Mouse (Mus musculus): Measurements from ENCODE around the gene Lrrc27. TPM values are rescaled to one million over a fixed set of nuclear protein-coding genes. Genes with fewer than 3 reads are reported as not detected.

Lrrc27 gene
- polyA plus RNA-seq, 1 experiment from 2014 or later = 4.6 TPM

DNA sequence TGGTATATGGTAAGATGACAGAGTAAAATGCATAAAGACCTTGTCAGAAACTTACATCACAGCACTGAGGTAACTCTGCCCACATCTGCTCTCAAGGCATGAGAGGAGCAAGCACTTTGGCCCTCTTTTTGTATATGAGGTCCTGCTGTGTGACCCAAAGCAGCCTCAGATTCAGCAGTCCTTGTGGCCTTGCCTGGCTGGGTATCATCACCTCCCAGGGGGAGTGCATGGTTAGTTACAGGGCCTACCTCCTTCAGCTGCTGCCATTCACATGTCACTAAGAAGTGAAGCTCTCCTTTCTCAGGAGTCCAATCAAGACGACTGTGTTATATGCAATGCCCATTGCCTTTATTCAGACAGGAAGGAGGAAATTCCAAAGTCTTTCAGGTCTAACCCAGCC lies 2.7 kb downstream of the Lrrc27 start:
- H3K4me1 ChIP-seq = peaks cover 18% of the 10 kb centered on the region
- 52% methylated on average over 1 of the region's 1 CpGs for WGBS
- ATAC-seq (replicated peaks) = no peak

DNA sequence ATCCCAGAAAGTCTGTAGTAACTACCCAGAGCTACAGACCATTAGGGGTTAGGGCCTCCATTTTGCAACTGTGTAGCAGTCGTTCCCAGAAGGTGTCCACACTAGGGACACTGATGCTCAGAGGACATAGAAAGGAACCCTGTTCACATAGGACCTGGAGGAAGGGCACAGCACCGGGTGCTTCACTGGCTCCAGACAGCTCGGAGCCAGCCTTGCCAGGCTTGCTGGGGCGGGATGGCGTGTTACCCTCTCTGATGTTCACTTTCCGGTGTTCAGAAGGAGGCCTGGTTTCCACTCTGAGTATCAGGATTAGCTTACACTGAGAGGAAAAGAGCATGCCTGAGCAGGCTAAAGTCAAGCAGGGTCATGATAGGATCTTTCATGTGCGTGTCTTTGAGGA lies 3.2 kb downstream of the Lrrc27 start:
- H3K36me3 ChIP-seq (replicated peaks) = no peaks in the 10 kb centered on the region
- no peak overlapping the region for H3K27ac ChIP-seq
- WGBS = 82% methylated on average over 7 of the region's 7 CpGs
- H3K27me3 ChIP-seq (replicated peaks) = no peaks in the 10 kb centered on the region
- no peaks in the 10 kb centered on the region for H3K9me3 ChIP-seq
- ATAC-seq (replicated peaks) = no peak
- peaks cover 18% of the 10 kb centered on the region for H3K4me1 ChIP-seq
- no peak overlapping the region for H3K9ac ChIP-seq
- H3K4me3 ChIP-seq = no peak overlapping the region
- no peak overlapping the region for H3K4me2 ChIP-seq

More for the DNA sequence above, 2.7 kb downstream of the Lrrc27 start:
- Histone ChIP-seq H3K4me2 (no peak overlapping the region), H3K9me3 (no peaks in the 10 kb centered on the region), H3K27ac (no peak overlapping the region), H3K4me3 (no peak overlapping the region), H3K36me3 (replicated peaks) (no peaks in the 10 kb centered on the region), H3K9ac (no peak overlapping the region), H3K27me3 (replicated peaks) (no peaks in the 10 kb centered on the region)

DNA sequence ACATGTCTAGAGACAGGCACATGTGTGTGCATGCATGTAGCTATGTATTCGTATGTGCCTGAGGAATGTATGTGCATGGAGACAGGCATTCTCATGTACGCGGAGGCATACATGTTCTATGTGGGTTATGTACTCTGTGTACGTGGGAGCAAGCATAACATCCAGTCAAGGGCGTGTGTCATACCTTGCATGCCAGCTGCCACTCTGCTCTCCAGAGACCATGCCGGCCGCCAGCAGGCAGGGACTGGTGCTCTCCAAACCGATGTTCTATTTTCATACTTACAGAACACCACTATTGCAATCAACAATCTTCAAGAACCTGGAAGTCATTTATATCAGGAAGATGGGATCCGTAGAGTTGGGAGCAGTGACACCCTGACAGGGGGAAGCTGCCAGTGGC lies 3.7 kb downstream of the Lrrc27 start:
- H3K27me3 ChIP-seq (replicated peaks) = no peaks in the 10 kb centered on the region
- no peaks in the 10 kb centered on the region for H3K36me3 ChIP-seq (replicated peaks)
- WGBS = 96% methylated on average over 9 of the region's 9 CpGs
- no peak overlapping the region for H3K9ac ChIP-seq
- ATAC-seq (replicated peaks) = no peak
- peaks cover 18% of the 10 kb centered on the region for H3K4me1 ChIP-seq
- H3K4me2 ChIP-seq = no peak overlapping the region
- no peak overlapping the region for H3K4me3 ChIP-seq
- no peak overlapping the region for H3K27ac ChIP-seq
- H3K9me3 ChIP-seq = no peaks in the 10 kb centered on the region

DNA sequence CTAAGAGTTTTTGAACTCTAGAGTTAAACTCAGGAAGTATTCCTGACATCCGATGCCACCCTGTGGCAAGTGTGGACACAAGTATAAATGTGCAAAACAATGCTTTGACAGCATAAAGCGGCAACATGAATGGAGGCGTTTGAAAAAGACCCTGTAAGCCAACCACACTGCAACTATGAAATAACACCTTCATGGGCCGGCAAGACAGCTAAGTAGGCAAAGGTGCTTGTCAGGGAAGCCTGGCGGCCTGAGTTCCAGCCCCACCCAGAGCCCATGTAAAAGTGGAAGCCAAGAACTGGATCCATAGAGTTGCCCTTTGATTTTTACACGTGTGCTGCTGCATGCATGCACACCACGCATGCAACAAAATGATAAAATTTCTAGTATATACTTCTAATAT lies 4.3 kb downstream of the Lrrc27 start:
- Histone ChIP-seq H3K9ac (no peak overlapping the region), H3K4me2 (no peak overlapping the region), H3K4me3 (no peak overlapping the region), H3K36me3 (replicated peaks) (no peaks in the 10 kb centered on the region), H3K27me3 (replicated peaks) (no peaks in the 10 kb centered on the region), H3K27ac (no peak overlapping the region), H3K4me1 (peaks cover 14% of the 10 kb centered on the region), H3K9me3 (no peaks in the 10 kb centered on the region)
- no peak for ATAC-seq (replicated peaks)
- WGBS = 82% methylated on average over 7 of the region's 7 CpGs

DNA sequence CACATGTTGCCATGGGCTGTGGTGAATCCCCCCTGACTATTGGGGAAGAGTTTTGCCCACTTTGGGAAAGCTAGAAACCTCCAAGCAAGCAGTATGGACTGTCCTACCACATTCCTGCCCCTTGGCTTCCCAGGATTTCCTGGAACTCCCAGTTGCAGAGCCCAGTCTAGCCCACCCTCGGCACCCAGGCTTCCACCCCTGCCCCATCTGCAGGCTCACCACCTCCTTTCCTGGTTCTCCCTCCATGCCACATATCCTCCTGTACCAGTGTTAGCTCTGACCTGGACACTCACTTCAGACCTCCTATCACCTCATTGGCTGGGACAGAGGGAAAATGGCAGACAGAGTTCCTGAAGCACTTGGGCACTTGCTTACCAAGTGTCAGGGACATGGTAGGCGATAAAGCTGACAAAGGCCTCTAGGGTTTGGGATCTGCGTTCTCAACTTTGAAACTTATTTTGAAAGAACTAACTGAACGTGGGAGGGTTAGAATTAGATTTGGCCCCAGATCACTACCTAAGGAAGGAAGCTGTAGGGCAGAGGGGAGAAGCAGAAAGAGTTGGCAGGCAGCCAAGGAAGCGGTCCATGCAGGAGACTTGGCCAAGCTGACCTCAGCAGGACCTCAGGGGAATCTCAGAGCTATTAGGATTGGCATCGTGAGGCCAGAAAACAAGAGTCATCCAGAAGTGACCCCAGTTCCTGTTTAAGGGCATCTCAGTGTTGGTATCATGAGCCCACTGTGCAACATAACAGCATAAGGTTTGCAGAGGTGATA lies 6.0 kb downstream of the Lrrc27 start:
- Histone ChIP-seq H3K36me3 (replicated peaks) (no peaks in the 10 kb centered on the region), H3K27me3 (replicated peaks) (no peaks in the 10 kb centered on the region), H3K4me2 (no peak overlapping the region), H3K4me1 (peaks cover 3% of the 10 kb centered on the region; the same call in 1 of the 2 replicates), H3K27ac (no peak overlapping the region), H3K9me3 (no peaks in the 10 kb centered on the region), H3K9ac (no peak overlapping the region), H3K4me3 (no peak overlapping the region)
- 63% methylated on average over 6 of the region's 6 CpGs for WGBS
- no peak for ATAC-seq (replicated peaks)

DNA sequence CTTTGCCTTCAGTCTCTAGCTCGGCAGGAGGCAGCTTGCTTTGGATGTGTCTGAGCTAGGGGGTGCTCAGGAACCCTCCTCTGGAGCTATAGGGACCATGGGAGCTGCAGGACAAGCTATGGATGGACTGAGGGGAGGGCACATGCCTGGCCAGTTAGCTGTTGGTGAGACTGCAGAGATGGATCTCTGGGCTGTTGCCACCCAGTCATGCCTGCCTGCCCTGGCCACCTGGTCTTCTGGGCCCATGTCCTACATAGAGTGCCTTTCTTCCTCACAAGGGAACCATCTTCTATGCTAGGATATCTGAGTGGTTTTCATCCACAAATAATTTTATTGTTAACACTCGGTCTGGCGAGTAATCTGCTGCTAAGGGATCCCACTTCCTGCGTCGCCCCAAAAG lies 6.7 kb downstream of the Lrrc27 start:
- H3K36me3 ChIP-seq (replicated peaks) = no peaks in the 10 kb centered on the region
- WGBS = 82% methylated on average over 5 of the region's 5 CpGs
- H3K4me3 ChIP-seq = no peak overlapping the region
- H3K9me3 ChIP-seq = no peaks in the 10 kb centered on the region
- ATAC-seq (replicated peaks) = no peak
- no peaks in the 10 kb centered on the region for H3K4me1 ChIP-seq
- H3K27ac ChIP-seq = no peak overlapping the region
- no peak overlapping the region for H3K9ac ChIP-seq
- H3K4me2 ChIP-seq = no peak overlapping the region
- no peaks in the 10 kb centered on the region for H3K27me3 ChIP-seq (replicated peaks)

DNA sequence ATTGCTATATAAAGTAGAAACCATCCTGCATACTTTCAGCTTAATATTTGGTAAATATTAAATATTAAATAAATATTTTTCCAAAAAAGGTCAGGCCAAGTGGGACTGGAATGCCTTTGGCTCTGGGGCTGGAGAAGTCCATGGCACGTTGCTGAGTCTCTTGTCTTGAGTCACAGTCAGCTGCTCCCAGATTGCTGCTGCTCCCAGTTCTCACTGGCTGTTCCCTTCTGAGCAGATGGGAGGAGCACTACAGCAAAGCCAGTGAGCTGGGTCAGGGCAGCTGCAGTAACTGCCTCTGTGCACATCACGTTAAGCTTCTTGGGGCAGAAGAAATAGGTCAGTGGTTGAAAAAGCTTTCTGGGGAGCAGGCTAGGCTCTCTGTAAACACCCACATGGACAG lies 7.5 kb downstream of the Lrrc27 start:
- H3K4me1 ChIP-seq = no peaks in the 10 kb centered on the region
- no peak overlapping the region for H3K9ac ChIP-seq
- WGBS = 27% methylated on average over 2 of the region's 2 CpGs
- no peaks in the 10 kb centered on the region for H3K9me3 ChIP-seq
- no peak for ATAC-seq (replicated peaks)
- H3K36me3 ChIP-seq (replicated peaks) = no peaks in the 10 kb centered on the region
- no peak overlapping the region for H3K4me2 ChIP-seq
- H3K27ac ChIP-seq = no peak overlapping the region
- H3K4me3 ChIP-seq = no peak overlapping the region
- H3K27me3 ChIP-seq (replicated peaks) = no peaks in the 10 kb centered on the region

DNA sequence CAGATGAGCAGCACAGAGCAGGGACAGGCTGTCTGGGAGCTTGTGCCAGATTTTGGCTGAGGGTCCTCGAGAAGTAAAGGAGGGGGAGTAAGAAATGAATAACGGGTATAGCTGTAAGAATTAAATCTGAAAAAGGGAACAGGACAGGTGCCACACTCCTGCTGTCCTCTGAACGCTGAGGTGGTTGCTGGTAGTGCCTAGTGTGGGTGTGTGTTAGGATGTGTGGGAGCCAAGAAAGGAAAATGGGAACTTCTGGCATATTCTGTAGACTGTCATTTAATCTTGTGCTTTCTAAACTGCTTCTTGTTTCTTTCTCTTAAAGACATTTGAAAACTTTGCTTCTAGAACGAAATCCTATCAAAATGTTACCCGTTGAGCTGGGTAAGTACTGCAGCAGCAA lies 8.3 kb downstream of the Lrrc27 start:
- Histone ChIP-seq H3K4me1 (no peaks in the 10 kb centered on the region), H3K27ac (no peak overlapping the region), H3K4me2 (no peak overlapping the region), H3K36me3 (replicated peaks) (no peaks in the 10 kb centered on the region), H3K9me3 (no peaks in the 10 kb centered on the region), H3K27me3 (replicated peaks) (no peaks in the 10 kb centered on the region), H3K4me3 (no peak overlapping the region), H3K9ac (no peak overlapping the region)
- WGBS = 82% methylated on average over 5 of the region's 5 CpGs
- ATAC-seq (replicated peaks) = no peak

DNA sequence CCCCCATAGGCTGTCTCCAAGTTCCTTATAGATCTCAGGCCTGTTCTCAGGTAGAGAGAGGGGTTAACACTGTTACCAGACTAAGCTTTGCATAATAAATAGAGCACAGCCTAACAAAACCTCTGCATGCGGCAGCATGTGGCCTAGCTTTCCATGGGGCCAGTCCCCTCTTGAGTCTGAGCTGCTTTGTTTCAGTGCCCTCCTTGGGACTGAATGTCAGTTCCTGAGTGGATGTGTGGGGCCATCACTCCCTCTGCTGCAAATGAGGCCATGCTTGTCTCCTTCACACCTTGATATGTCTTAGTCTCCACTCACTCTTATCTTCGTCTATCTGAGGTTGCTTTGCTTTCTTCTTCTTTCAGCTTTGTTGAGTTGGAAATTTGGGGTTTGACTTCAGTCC lies 9.1 kb downstream of the Lrrc27 start:
- no peaks in the 10 kb centered on the region for H3K4me1 ChIP-seq
- H3K27me3 ChIP-seq (replicated peaks) = no peaks in the 10 kb centered on the region
- H3K9ac ChIP-seq = no peak overlapping the region
- no peak overlapping the region for H3K4me2 ChIP-seq
- H3K27ac ChIP-seq = no peak overlapping the region
- H3K9me3 ChIP-seq = no peaks in the 10 kb centered on the region
- ATAC-seq (replicated peaks) = no peak
- no peaks in the 10 kb centered on the region for H3K36me3 ChIP-seq (replicated peaks)
- H3K4me3 ChIP-seq = no peak overlapping the region
- WGBS = 55% methylated on average over 2 of the region's 2 CpGs

DNA sequence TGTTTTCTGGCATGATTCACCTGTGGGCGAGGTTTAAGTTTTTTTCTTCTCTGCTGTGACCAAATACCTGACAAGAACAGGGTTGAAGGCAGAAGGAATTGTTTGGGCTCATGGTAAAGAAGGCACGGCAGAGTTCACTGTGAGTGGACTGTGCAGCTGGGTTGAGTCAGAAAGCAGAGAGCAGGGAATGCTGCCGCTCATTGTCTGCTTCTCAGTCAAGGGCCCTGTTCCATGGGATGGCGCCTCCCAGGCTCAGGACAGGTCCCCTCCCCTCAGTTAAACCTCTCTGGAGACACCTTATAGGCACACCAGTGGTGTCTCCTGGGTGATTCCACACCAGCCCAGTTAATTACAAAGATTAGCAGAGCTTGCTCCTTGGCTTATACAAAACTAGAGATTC lies 9.6 kb downstream of the Lrrc27 start:
- H3K4me2 ChIP-seq = no peak overlapping the region
- no peak overlapping the region for H3K9ac ChIP-seq
- WGBS = 66% methylated on average over 4 of the region's 4 CpGs
- no peaks in the 10 kb centered on the region for H3K27me3 ChIP-seq (replicated peaks)
- H3K9me3 ChIP-seq = no peaks in the 10 kb centered on the region
- ATAC-seq (replicated peaks) = no peak
- H3K4me3 ChIP-seq = no peak overlapping the region
- H3K36me3 ChIP-seq (replicated peaks) = no peaks in the 10 kb centered on the region
- H3K4me1 ChIP-seq = no peaks in the 10 kb centered on the region
- no peak overlapping the region for H3K27ac ChIP-seq

DNA sequence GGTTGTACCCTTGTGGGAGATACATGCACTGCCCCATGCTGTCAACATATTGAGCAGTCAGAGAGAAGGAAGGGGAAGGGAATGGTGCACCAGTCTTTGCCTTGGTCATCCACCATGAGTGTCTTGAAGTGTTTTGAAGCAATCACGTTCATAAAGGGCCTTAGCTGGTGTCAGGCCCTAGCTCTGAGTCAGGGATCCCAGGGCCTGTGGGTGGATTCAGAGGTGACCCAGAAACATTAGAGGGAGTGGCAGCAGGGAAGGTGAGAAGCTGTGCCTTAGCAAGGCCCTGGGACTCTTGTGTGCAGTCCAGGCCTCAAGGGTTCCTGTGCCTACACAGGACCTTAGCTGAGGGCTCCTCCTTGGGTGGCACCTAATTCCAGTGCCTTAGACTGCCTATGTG lies 11.3 kb downstream of the Lrrc27 start:
- no peak overlapping the region for H3K9ac ChIP-seq
- H3K4me3 ChIP-seq = no peak overlapping the region
- no peak overlapping the region for H3K27ac ChIP-seq
- no peaks in the 10 kb centered on the region for H3K4me1 ChIP-seq
- no peak for ATAC-seq (replicated peaks)
- H3K9me3 ChIP-seq = no peaks in the 10 kb centered on the region
- H3K27me3 ChIP-seq (replicated peaks) = no peaks in the 10 kb centered on the region
- 72% methylated on average over 1 of the region's 1 CpGs for WGBS
- no peaks in the 10 kb centered on the region for H3K36me3 ChIP-seq (replicated peaks)
- H3K4me2 ChIP-seq = no peak overlapping the region

DNA sequence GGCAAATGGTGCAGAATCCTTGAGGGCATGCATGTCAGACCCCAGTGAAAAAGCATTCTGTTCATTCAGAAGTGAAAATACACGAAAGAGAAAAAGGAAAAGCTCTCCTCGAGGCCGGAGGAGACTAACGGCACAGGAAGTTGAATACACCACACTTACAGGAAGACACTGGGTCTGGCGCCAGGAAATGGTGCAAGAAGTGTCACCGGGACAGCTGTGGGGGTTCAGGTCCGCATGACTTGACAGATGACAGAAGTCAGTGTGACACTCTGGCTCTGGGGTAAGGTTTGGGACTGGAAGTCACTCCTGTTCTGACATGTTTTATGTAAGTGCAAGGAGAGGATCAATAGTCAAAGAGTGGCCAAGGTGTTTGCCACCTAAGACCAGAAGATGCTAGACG lies 11.9 kb downstream of the Lrrc27 start:
- H3K9me3 ChIP-seq = no peaks in the 10 kb centered on the region
- no peak overlapping the region for H3K27ac ChIP-seq
- WGBS = 78% methylated on average over 8 of the region's 8 CpGs
- no peaks in the 10 kb centered on the region for H3K27me3 ChIP-seq (replicated peaks)
- H3K4me1 ChIP-seq = no peaks in the 10 kb centered on the region
- H3K9ac ChIP-seq = no peak overlapping the region
- ATAC-seq (replicated peaks) = no peak
- H3K36me3 ChIP-seq (replicated peaks) = no peaks in the 10 kb centered on the region
- H3K4me2 ChIP-seq = no peak overlapping the region
- no peak overlapping the region for H3K4me3 ChIP-seq

DNA sequence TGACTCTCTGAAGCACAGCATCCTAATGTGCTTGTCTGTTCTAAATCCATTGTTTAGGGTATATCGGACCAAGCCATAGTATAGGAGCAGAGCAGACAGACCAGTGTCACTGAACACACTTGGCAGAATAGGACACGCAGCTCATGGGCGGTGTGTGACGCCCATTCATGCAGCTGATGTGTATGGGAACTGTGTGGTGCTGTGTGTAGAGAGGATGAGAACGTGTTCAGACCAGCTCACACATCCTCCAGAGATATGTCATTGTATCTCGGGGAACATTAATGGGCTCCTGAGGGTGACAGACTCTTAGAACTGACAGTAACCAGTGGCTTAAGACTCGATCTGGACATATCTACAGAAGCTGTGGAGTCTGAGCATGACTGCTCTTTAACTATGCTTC lies 13.6 kb downstream of the Lrrc27 start:
- 87% methylated on average over 7 of the region's 7 CpGs for WGBS

More for the DNA sequence above, 13.6 kb downstream of the Lrrc27 start:
- H3K4me3 ChIP-seq = no peak overlapping the region
- no peaks in the 10 kb centered on the region for H3K4me1 ChIP-seq
- H3K27me3 ChIP-seq (replicated peaks) = no peaks in the 10 kb centered on the region
- H3K4me2 ChIP-seq = no peak overlapping the region
- no peak for ATAC-seq (replicated peaks)
- H3K36me3 ChIP-seq (replicated peaks) = no peaks in the 10 kb centered on the region
- H3K27ac ChIP-seq = no peak overlapping the region
- H3K9ac ChIP-seq = no peak overlapping the region
- H3K9me3 ChIP-seq = no peaks in the 10 kb centered on the region

All from midbrain, embryonic 15.5 days (tissue).